16 mouse cellular contexts compared by ENCODE assay signal in genomic region chrX:166867692-166868091, GRCm38 (mm10).
"Had no signal": no experiment of that assay in that cellular context is flagged by ENCODE, and none has a peak within 500 bp of the region (broad histone marks: within the 10 kb centered on the region; RNA-seq: fewer than 3 reads in every experiment).

No protein-coding gene starts in this region.

- DNase-seq: gastrocnemius, postnatal 14 days; gastrocnemius, postnatal 36 days; heart, adult 18-20 months; heart, postnatal 10 days; heart, postnatal 4 days; kidney, adult 11 months; kidney, adult 2 months; kidney, adult 9 months; kidney, postnatal 14 days; kidney, postnatal 36 days; layer of hippocampus, adult 9-11 months; layer of hippocampus, postnatal 36 days; left cerebral cortex, postnatal 4 days had no signal

- ATAC-seq: hindbrain, embryonic 16.5 days; intestine, embryonic 16.5 days; liver, embryonic 12.5 days had no signal
